Mouse (Mus musculus) kidney, adult 2 months (tissue): ENCODE results near the gene St6gal1.

Source experiments
- CTCF ChIP-seq: fragments of 200-500 bp; conservative IDR thresholded peaks from 2 replicates; pipeline ENCODE4 v1.5.1; 2011; ENCODE audit warnings: low read depth, mild to moderate bottlenecking, control low read depth, low read length, moderate library complexity, mixed read lengths; ENCODE audit not compliant: insufficient read depth, insufficient read length
- POLR2A ChIP-seq: fragments of 200-500 bp; IDR thresholded peaks from one replicate; pipeline ENCODE4 v1.6.1; 2011; ENCODE audit warnings: low read depth, low read length, control low read depth

DNA sequence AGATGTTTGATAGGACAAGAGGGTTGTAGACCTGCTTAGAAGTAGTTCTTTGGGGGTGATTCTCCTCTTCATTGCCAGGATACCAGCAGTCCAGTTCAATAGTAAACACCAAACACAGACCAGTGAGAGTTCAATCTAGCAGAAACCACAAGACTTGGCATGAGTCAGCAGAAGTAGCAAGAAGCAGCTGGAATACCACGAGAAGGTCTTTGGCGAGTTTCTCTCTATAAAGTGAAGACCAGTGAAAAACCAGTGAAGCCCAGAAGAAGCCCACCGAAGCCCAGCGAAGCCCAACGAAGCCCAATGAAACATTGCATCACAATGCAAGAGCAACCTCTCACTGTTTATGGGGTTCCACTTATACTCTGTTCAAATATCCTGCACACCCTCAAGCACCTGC, 173.4 kb downstream of the St6gal1 start:
- TF ChIP-seq CTCF (no peak), POLR2A (no peak)
